Mouse (Mus musculus) neural tube, embryonic 11.5 days (tissue): ENCODE data around the gene Smyd3. TPM values are rescaled to one million over a fixed set of nuclear protein-coding genes. Genes with fewer than 3 reads are reported as not detected.

Experiments used
- ATAC-seq: fragments of 200-750 bp; cut with Nextera tagmentation; 2 replicates; pipeline ENCODE4 v1.8.0; 2017; ENCODE audit warnings: moderate number of reproducible peaks, mild to moderate bottlenecking, moderate TSS enrichment, moderate library complexity; ENCODE audit not compliant: insufficient read depth, low FRiP score, low TSS enrichment
- DNase-seq: peaks from one replicate; pipeline ENCODE4 v3.0.0-alpha.2; 2015; ENCODE audit warnings: low spot score
- H3K27ac ChIP-seq: fragments of 300-500 bp; sonication (generic); 2 replicates; pipeline ENCODE4 v1.5.1; 2014; ENCODE audit warnings: low read depth, mild to moderate bottlenecking, low read length
- H3K27me3 ChIP-seq: fragments of 300-500 bp; sonication (generic); 2 replicates; pipeline ENCODE4 v1.6.1; 2014; ENCODE audit warnings: mild to moderate bottlenecking, low read length, mixed read lengths; ENCODE audit not compliant: control insufficient read depth, insufficient read depth
- H3K36me3 ChIP-seq: fragments of 300-500 bp; sonication (generic); 2 replicates; pipeline ENCODE4 v1.6.1; 2014; ENCODE audit warnings: mild to moderate bottlenecking, low read length, moderate library complexity, mixed read lengths; ENCODE audit not compliant: control insufficient read depth, insufficient read depth
- H3K4me1 ChIP-seq: fragments of 300-500 bp; sonication (generic); 2 replicates; pipeline ENCODE4 v1.6.1; 2014; ENCODE audit warnings: low read length, mixed read lengths; ENCODE audit not compliant: control insufficient read depth, insufficient read depth
- H3K4me2 ChIP-seq: fragments of 300-500 bp; sonication (generic); 2 replicates; pipeline ENCODE4 v1.6.1; 2014; ENCODE audit warnings: low read depth, mild to moderate bottlenecking, moderate library complexity
- H3K4me3 ChIP-seq: fragments of 300-500 bp; sonication (generic); 2 replicates; pipeline ENCODE4 v1.5.1; 2014; ENCODE audit warnings: low read depth, low read length
- H3K9ac ChIP-seq: fragments of 300-500 bp; sonication (generic); 2 replicates; pipeline ENCODE4 v1.6.1; 2014; ENCODE audit warnings: mild to moderate bottlenecking, low read length
- H3K9me3 ChIP-seq: fragments of 300-500 bp; sonication (generic); 2 replicates; pipeline ENCODE4 v1.6.1; 2016; ENCODE audit warnings: low read length; ENCODE audit not compliant: control insufficient read depth
- WGBS: fragments of 180-500 bp; shearing (Covaris S2); extraction: QIAGEN DNeasy Blood & Tissue Kit; methylation state at CpG from one replicate; pipeline ENCODE4 v1.1.7; 2014; 5-methylcytosine and 5-hydroxymethylcytosine counted together
- polyA plus RNA-seq: library from polyadenylated mRNA; unstranded; fragments of >200 nt; fragmentation: Nextera tagmentation; extraction: Ambion mirVana; gene quantifications from 2 replicates; pipeline ENCODE4 v1.2.1, GENCODE M21; 2014

Smyd3 gene
- polyA plus RNA-seq, 1 experiment from 2014 or later = 19.7 TPM

DNA sequence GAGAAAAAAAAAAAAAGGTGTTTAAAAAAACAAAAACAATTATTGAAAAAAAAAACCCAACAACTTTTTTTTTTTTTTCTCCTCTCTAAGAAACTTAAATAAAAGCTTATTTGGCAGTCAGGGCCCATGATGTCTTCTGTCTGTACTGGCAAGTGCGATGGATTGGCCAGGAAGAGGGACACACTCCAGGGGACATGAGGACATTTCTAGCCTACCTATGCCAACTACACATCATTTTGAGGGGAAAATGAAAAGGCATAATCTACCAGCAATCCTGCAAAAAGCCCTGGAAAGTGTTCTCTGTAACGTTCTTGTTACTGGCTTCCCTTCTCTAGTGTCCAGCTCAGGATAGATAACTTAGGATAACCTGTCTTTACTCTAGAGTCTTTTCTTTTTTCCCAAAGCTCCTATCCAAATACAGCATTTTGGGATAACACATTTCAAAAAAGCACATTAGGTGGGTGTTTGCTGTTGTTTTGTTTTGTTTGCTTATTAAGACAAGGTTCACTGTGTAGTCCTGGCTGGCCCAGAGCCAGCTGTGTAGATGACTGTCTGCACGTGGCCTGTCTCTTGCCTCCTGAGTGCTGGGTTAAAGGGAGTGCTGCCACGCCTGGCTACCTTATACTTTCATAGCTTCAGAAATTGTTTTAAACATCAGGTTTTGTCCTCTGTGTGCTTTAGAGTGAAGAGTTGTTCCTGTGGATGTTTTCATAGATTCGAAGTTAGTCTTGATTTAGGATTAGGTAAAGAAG, 35.5 kb upstream of the Smyd3 start:
- Histone ChIP-seq H3K27me3 (no peaks in the 10 kb centered on the region), H3K4me3 (no peak overlapping the region), H3K4me2 (no peak overlapping the region), H3K27ac (no peak overlapping the region), H3K4me1 (no peaks in the 10 kb centered on the region), H3K9me3 (no peaks in the 10 kb centered on the region), H3K36me3 (no peaks in the 10 kb centered on the region), H3K9ac (no peak overlapping the region)
- 82% methylated on average over 5 of the region's 5 CpGs for WGBS
- DNase-seq = no peak
- no peak for ATAC-seq

GRCm38 (mm10) chr1:179552751-179553150, 34.9 kb upstream of the Smyd3 start:
- Histone ChIP-seq H3K4me1 (no peaks in the 10 kb centered on the region), H3K4me3 (no peak overlapping the region), H3K9me3 (no peaks in the 10 kb centered on the region), H3K9ac (no peak overlapping the region), H3K36me3 (no peaks in the 10 kb centered on the region), H3K4me2 (no peak overlapping the region), H3K27me3 (no peaks in the 10 kb centered on the region), H3K27ac (no peak overlapping the region)
- ATAC-seq (no peak), DNase-seq (no peak)
- 51% methylated on average over 7 of the region's 7 CpGs for WGBS

- ATAC-seq (no peak), DNase-seq (no peak)
- H3K27me3 ChIP-seq = no peaks in the 10 kb centered on the region
- no peak overlapping the region for H3K9ac ChIP-seq
- peaks cover 3% of the 10 kb centered on the region for H3K4me1 ChIP-seq
- 88% methylated on average over 4 of the region's 4 CpGs for WGBS
- H3K4me3 ChIP-seq = no peak overlapping the region
- no peak overlapping the region for H3K27ac ChIP-seq
- H3K36me3 ChIP-seq = no peaks in the 10 kb centered on the region
- H3K9me3 ChIP-seq = no peaks in the 10 kb centered on the region
- H3K4me2 ChIP-seq = no peak overlapping the region
Observed at GRCm38 (mm10) chr1:179551921-179552320, 34.1 kb upstream of the Smyd3 start.

- no peak overlapping the region for H3K9ac ChIP-seq
Observed at GRCm38 (mm10) chr1:179551336-179551735, 33.5 kb upstream of the Smyd3 start.

DNA sequence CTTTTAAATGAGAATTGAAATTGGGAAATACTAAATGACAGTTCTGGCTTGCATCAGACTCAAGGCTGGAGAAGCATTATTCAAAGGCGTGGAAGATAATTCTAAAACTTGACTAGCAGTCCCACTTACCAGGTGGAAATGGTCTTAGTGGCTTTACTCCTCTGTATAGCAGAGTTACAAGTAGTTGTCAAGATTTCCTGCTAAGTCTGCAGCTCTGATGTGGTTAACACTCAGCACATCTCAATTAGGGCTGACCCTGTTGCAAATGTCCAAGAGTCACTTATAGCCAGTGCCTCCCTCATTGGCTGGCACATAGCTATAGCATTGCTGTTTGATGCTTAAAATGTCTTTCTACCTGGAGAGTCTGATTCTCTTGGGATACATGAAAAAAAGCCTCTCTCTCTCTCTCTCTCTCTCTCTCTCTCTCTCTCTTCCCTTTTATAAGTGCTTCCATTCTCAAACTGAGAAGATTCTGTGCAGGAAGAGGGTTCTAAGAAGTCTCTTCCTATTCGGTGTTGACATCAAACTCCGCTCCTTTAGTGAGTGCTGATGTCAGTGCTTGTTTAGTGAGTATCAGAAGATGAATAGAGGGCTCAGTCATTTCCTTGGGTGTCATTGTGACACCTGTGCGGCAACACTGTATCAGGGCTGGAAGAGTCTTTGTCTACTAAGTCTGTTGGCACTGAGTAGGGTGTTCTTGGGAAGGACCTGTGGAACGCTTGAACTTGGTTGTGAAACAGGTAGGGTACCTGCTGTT, 31.3 kb upstream of the Smyd3 start:
- DNase-seq = no peak
- no peak overlapping the region for H3K9ac ChIP-seq
- no peaks in the 10 kb centered on the region for H3K27me3 ChIP-seq
- H3K4me3 ChIP-seq = no peak overlapping the region
- peaks cover 9% of the 10 kb centered on the region for H3K4me1 ChIP-seq
- H3K4me2 ChIP-seq = no peak overlapping the region
- H3K9me3 ChIP-seq = no peaks in the 10 kb centered on the region
- WGBS = 94% methylated on average over 5 of the region's 5 CpGs
- no peak for ATAC-seq
- no peak overlapping the region for H3K27ac ChIP-seq
- H3K36me3 ChIP-seq = no peaks in the 10 kb centered on the region

More at GRCm38 (mm10) chr1:179551336-179551735, 33.5 kb upstream of the Smyd3 start:
- H3K9me3 ChIP-seq = no peaks in the 10 kb centered on the region
- H3K4me3 ChIP-seq = no peak overlapping the region
- H3K4me1 ChIP-seq = peaks cover 3% of the 10 kb centered on the region
- H3K27ac ChIP-seq = no peak overlapping the region
- WGBS = 93% methylated on average over 3 of the region's 3 CpGs
- no peaks in the 10 kb centered on the region for H3K27me3 ChIP-seq
- ATAC-seq (no peak), DNase-seq (no peak)
- no peak overlapping the region for H3K4me2 ChIP-seq
- H3K36me3 ChIP-seq = no peaks in the 10 kb centered on the region

DNA sequence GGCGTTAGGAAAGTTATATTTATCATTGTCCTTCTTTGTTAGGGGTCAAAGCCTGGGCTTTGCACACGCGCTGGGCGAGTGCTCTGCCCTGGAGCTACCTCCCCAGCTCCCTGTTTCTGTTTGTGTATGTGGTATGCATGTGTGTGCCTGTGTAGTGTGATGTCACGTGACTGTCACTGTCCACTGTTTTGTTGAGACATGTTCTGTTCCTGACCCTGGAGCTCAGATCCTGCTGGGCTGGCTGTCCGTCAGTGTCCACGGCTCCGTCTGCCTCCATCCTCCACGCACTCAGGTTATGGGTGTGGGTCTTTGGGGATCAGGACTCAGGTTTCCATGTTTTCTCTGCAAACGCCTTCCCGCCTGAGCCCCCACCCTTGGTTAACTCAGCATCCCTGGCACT, 30.4 kb upstream of the Smyd3 start:
- Histone ChIP-seq H3K9me3 (no peaks in the 10 kb centered on the region), H3K4me3 (0 out of 2 replicates have a peak overlapping the region, but pooled peaks have one; percentile 2), H3K4me2 (peak overlapping the region; percentile 12; the same call in 1 of the 2 replicates), H3K36me3 (no peaks in the 10 kb centered on the region), H3K4me1 (peaks cover 9% of the 10 kb centered on the region), H3K27me3 (no peaks in the 10 kb centered on the region), H3K27ac (no peak overlapping the region), H3K9ac (peak overlapping the region; percentile 29; the same call in 1 of the 2 replicates)
- ATAC-seq (no peak), DNase-seq (no peak)
- 60% methylated on average over 11 of the region's 11 CpGs for WGBS

DNA sequence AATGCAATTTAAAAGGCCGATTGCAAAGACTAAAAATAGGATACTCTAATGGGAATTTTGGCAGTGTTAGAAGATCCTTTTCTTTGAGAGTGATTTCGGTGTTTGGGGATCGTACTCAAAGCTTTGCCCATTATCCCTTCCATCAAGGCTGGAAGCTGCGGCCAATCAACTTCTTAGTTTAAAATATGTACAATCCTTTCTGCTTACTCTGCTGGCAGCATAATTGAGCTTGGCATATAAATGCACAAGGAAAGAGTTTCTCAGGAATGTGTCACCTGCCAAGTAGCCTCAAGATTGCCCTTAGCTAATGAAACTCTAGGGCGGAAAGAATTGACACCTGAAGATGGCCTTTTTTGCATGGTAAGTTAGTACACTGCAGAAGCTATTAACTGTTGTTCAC, 29.3 kb upstream of the Smyd3 start:
- ATAC-seq = no peak
- 20% methylated on average over 5 of the region's 5 CpGs for WGBS
- DNase-seq = no peak
- H3K27me3 ChIP-seq = no peaks in the 10 kb centered on the region
- no peak overlapping the region for H3K27ac ChIP-seq
- peak overlapping the region; percentile 57 for H3K4me2 ChIP-seq
- H3K36me3 ChIP-seq = no peaks in the 10 kb centered on the region
- H3K4me3 ChIP-seq = peak overlapping the region; percentile 72
- H3K9ac ChIP-seq = peak overlapping the region; percentile 37
- peaks cover 9% of the 10 kb centered on the region for H3K4me1 ChIP-seq
- no peaks in the 10 kb centered on the region for H3K9me3 ChIP-seq

DNA sequence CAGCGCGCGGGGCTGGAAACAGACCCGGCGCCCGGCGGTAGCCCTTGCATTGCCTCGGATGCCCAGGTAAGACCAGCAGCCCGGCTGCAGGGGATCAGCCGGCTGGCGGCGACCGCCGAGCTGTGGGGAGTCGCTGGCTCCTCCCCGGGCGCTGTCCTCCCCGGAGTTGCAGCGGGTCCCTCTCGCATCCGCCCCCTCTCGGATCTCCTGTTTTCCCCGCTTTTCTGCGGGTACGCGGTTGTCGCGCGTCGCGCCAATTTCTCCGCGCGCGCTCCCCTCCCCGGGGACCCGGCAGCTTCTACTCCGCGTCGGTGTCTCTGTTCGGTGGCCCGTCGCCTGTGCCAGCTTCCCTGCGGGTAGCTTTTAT, 28.7 kb upstream of the Smyd3 start:
- Histone ChIP-seq H3K4me2 (peak overlapping the region; percentile 57), H3K27ac (peak overlapping the region; percentile 84), H3K4me1 (peaks cover 9% of the 10 kb centered on the region), H3K9me3 (no peaks in the 10 kb centered on the region), H3K9ac (peak overlapping the region; percentile 66), H3K27me3 (no peaks in the 10 kb centered on the region), H3K36me3 (no peaks in the 10 kb centered on the region), H3K4me3 (peak overlapping the region; percentile 72)
- DNase-seq (no peak), ATAC-seq (peak; percentile 82)
- WGBS = 0% methylated on average over 34 of the region's 44 CpGs
